Mouse (Mus musculus) heart, embryonic 11.5 days (tissue): Measurements from ENCODE around the gene Agbl5. TPM values are rescaled to one million over a fixed set of nuclear protein-coding genes. Genes with fewer than 3 reads are reported as not detected.

Source experiments
- ATAC-seq: fragments of 200-750 bp; cut with Nextera tagmentation; replicated peaks from 2 replicates; pipeline ENCODE4 v1.8.0; 2017; ENCODE audit warnings: moderate library complexity; ENCODE audit not compliant: insufficient number of reproducible peaks, low FRiP score, low TSS enrichment
- H3K27ac ChIP-seq: fragments of 300-500 bp; sonication (generic); 2 replicates; pipeline ENCODE4 v1.5.1; 2014; ENCODE audit warnings: mild to moderate bottlenecking, low read depth, low read length
- H3K27me3 ChIP-seq: fragments of 300-500 bp; sonication (generic); 2 replicates; pipeline ENCODE4 v1.6.1; 2014; ENCODE audit warnings: mild to moderate bottlenecking, low read length, mixed read lengths; ENCODE audit not compliant: control insufficient read depth, insufficient read depth
- H3K36me3 ChIP-seq: fragments of 300-500 bp; sonication (generic); 2 replicates; pipeline ENCODE4 v1.6.1; 2014; ENCODE audit warnings: mild to moderate bottlenecking, low read length, moderate library complexity, mixed read lengths; ENCODE audit not compliant: control insufficient read depth, insufficient read depth
- H3K4me1 ChIP-seq: fragments of 300-500 bp; sonication (generic); 2 replicates; pipeline ENCODE4 v1.6.1; 2014; ENCODE audit warnings: low read length; ENCODE audit not compliant: control insufficient read depth, insufficient read depth
- H3K4me2 ChIP-seq: fragments of 300-500 bp; sonication (generic); 2 replicates; pipeline ENCODE4 v1.6.1; 2014; ENCODE audit warnings: mild to moderate bottlenecking, moderate library complexity
- H3K4me3 ChIP-seq: fragments of 300-500 bp; sonication (generic); 2 replicates; pipeline ENCODE4 v1.5.1; 2014; ENCODE audit warnings: low read depth, low read length
- H3K9ac ChIP-seq: fragments of 300-500 bp; sonication (generic); 2 replicates; pipeline ENCODE4 v1.6.1; 2014; ENCODE audit warnings: mild to moderate bottlenecking, low read depth, low read length, moderate library complexity
- H3K9me3 ChIP-seq: fragments of 300-500 bp; sonication (generic); replicated peaks from 2 replicates; pipeline ENCODE4 v1.6.1; 2016; ENCODE audit warnings: low read length; ENCODE audit not compliant: control insufficient read depth
- WGBS: fragments of 180-500 bp; shearing (Covaris S2); extraction: QIAGEN DNeasy Blood & Tissue Kit; methylation state at CpG from one replicate; pipeline ENCODE4 v1.1.7; 2014; ENCODE audit not compliant: insufficient replicate concordance; 5-methylcytosine and 5-hydroxymethylcytosine counted together
- polyA plus RNA-seq: library from polyadenylated mRNA; unstranded; fragments of >200 nt; fragmentation: Nextera tagmentation; extraction: Ambion mirVana; gene quantifications from 2 replicates; pipeline ENCODE4 v1.2.1, GENCODE M21; 2014

Agbl5 gene
- polyA plus RNA-seq, 1 experiment from 2014 or later: 14.5 TPM

GRCm38 (mm10) chr5:30944956-30945781 is 56.7 kb downstream of the Agbl5 start, which contains the start of gene Cgref1:
Cgref1 (minus strand) TSS chr5:30945591.
- no peak; the same call in 1 of the 2 replicates for ATAC-seq
- 5% methylated on average over 44 of the region's 44 CpGs for WGBS
- peaks cover 15% of the 10 kb centered on the region for H3K27me3 ChIP-seq
- peaks cover 9% of the 10 kb centered on the region for H3K4me1 ChIP-seq
- H3K27ac ChIP-seq: no peak within 1 kb of the TSS
- H3K4me2 ChIP-seq: peak within 1 kb of the TSS; percentile 95
- no peaks in the 10 kb centered on the region for H3K9me3 ChIP-seq
- H3K4me3 ChIP-seq: peak within 1 kb of the TSS; percentile 51
- no peaks in the 10 kb centered on the region for H3K36me3 ChIP-seq
- peak within 1 kb of the TSS; percentile 73 for H3K9ac ChIP-seq

GRCm38 (mm10) chr5:30948620-30949019 is 60.1 kb downstream of the Agbl5 start:
- H3K9me3 ChIP-seq: no peaks in the 10 kb centered on the region
- H3K4me1 ChIP-seq: peaks cover 17% of the 10 kb centered on the region
- no peak overlapping the region for H3K4me3 ChIP-seq
- no peak overlapping the region for H3K9ac ChIP-seq
- no peak overlapping the region for H3K4me2 ChIP-seq
- H3K27me3 ChIP-seq: peaks cover 13% of the 10 kb centered on the region
- H3K27ac ChIP-seq: no peak overlapping the region
- 68% methylated on average over 5 of the region's 5 CpGs for WGBS
- ATAC-seq: no peak
- peaks cover 3% of the 10 kb centered on the region; the same call in 1 of the 2 replicates for H3K36me3 ChIP-seq

GRCm38 (mm10) chr5:30949654-30950326 is 61.3 kb downstream of the Agbl5 start:
- peak; percentile 88 for ATAC-seq
- peaks cover 17% of the 10 kb centered on the region for H3K4me1 ChIP-seq
- peak overlapping the region; percentile 93 for H3K4me2 ChIP-seq
- H3K27ac ChIP-seq: peak overlapping the region; percentile 57; the same call in 1 of the 2 replicates
- H3K36me3 ChIP-seq: peaks cover 14% of the 10 kb centered on the region
- H3K27me3 ChIP-seq: peaks cover 9% of the 10 kb centered on the region
- WGBS: under 1% methylated on average over 31 of the region's 31 CpGs
- no peaks in the 10 kb centered on the region for H3K9me3 ChIP-seq
- H3K9ac ChIP-seq: peak overlapping the region; percentile 74
- H3K4me3 ChIP-seq: peak overlapping the region; percentile 69

GRCm38 (mm10) chr5:30950451-30950850 is 62.0 kb downstream of the Agbl5 start:
- H3K9ac ChIP-seq: peak overlapping the region; percentile 74
- peaks cover 13% of the 10 kb centered on the region for H3K4me1 ChIP-seq
- WGBS: 71% methylated on average over 4 of the region's 4 CpGs
- H3K27me3 ChIP-seq: peaks cover 6% of the 10 kb centered on the region
- ATAC-seq: no peak
- H3K4me2 ChIP-seq: peak overlapping the region; percentile 93
- peak overlapping the region; percentile 69 for H3K4me3 ChIP-seq
- peak overlapping the region; percentile 57; the same call in 1 of the 2 replicates for H3K27ac ChIP-seq
- no peaks in the 10 kb centered on the region for H3K9me3 ChIP-seq
- H3K36me3 ChIP-seq: peaks cover 20% of the 10 kb centered on the region

- Histone ChIP-seq H3K9ac (no peak overlapping the region), H3K27ac (no peak overlapping the region), H3K4me3 (no peak overlapping the region; the same call in 1 of the 2 replicates), H3K36me3 (peaks cover 24% of the 10 kb centered on the region), H3K4me1 (peaks cover 13% of the 10 kb centered on the region), H3K4me2 (peak overlapping the region; percentile 93; the same call in 1 of the 2 replicates), H3K9me3 (no peaks in the 10 kb centered on the region), H3K27me3 (peaks cover 3% of the 10 kb centered on the region; the same call in 1 of the 2 replicates)
- WGBS: 83% methylated on average over 2 of the region's 2 CpGs
- no peak for ATAC-seq
These were observed 62.4 kb downstream of the Agbl5 start for GRCm38 (mm10) chr5:30950922-30951321.

GRCm38 (mm10) chr5:30951706-30952105 is 63.2 kb downstream of the Agbl5 start:
- Histone ChIP-seq H3K36me3 (peaks cover 25% of the 10 kb centered on the region), H3K27me3 (no peaks in the 10 kb centered on the region), H3K4me1 (peaks cover 13% of the 10 kb centered on the region), H3K9me3 (no peaks in the 10 kb centered on the region), H3K27ac (no peak overlapping the region), H3K9ac (no peak overlapping the region), H3K4me2 (no peak overlapping the region), H3K4me3 (no peak overlapping the region)
- no peak for ATAC-seq
- WGBS: 80% methylated on average over 6 of the region's 6 CpGs

GRCm38 (mm10) chr5:30952551-30952950 is 64.1 kb downstream of the Agbl5 start:
- peaks cover 28% of the 10 kb centered on the region for H3K36me3 ChIP-seq
- 76% methylated on average over 5 of the region's 5 CpGs for WGBS
- no peak for ATAC-seq
- no peak overlapping the region for H3K9ac ChIP-seq
- no peak overlapping the region for H3K4me2 ChIP-seq
- no peaks in the 10 kb centered on the region for H3K9me3 ChIP-seq
- H3K4me3 ChIP-seq: no peak overlapping the region
- peaks cover 13% of the 10 kb centered on the region for H3K4me1 ChIP-seq
- no peak overlapping the region for H3K27ac ChIP-seq
- H3K27me3 ChIP-seq: no peaks in the 10 kb centered on the region

GRCm38 (mm10) chr5:30954065-30954464 is 65.6 kb downstream of the Agbl5 start:
- H3K36me3 ChIP-seq: peaks cover 36% of the 10 kb centered on the region
- WGBS: 92% methylated on average over 6 of the region's 6 CpGs
- no peak for ATAC-seq

More at GRCm38 (mm10) chr5:30954065-30954464, 65.6 kb downstream of the Agbl5 start:
- Histone ChIP-seq H3K4me1 (peaks cover 22% of the 10 kb centered on the region), H3K27ac (no peak overlapping the region), H3K9me3 (no peaks in the 10 kb centered on the region), H3K4me3 (no peak overlapping the region), H3K4me2 (no peak overlapping the region), H3K27me3 (no peaks in the 10 kb centered on the region), H3K9ac (no peak overlapping the region)
